Mouse (Mus musculus) cerebellum, adult 9-11 months (tissue): ENCODE measurements at regions not wholly inside any gene's neighbourhood (a gene's known extent, or its start where the extent isn't known, plus 50 kb on each side); places are given as distances from the start of the nearest gene placed in this dataset.

Experiments used
- DNase-seq: peaks from one replicate; pipeline ENCODE4 v3.0.0; 2022

- no peak for DNase-seq
Measured at GRCm38 (mm10) chr1:41271111-41271730, 465.8 kb downstream of the Tmem182 start.

GRCm38 (mm10) chr1:41274573-41275270, 469.3 kb downstream of the Tmem182 start:
- DNase-seq, result no peak

- no peak for DNase-seq
Measured at GRCm38 (mm10) chr1:41275271-41275624, 469.8 kb downstream of the Tmem182 start.

- no peak for DNase-seq
Measured at GRCm38 (mm10) chr1:41275642-41276041, 470.2 kb downstream of the Tmem182 start.

- DNase-seq, result no peak
Measured at GRCm38 (mm10) chr1:41276303-41276702, 470.9 kb downstream of the Tmem182 start.

GRCm38 (mm10) chr1:41285221-41285620, 479.8 kb downstream of the Tmem182 start:
- DNase-seq, result no peak

GRCm38 (mm10) chr1:41286221-41286620, 480.8 kb downstream of the Tmem182 start:
- no peak for DNase-seq

GRCm38 (mm10) chr1:41326861-41327480, 521.6 kb downstream of the Tmem182 start:
- DNase-seq, result no peak

- no peak for DNase-seq
Measured at GRCm38 (mm10) chr1:41349798-41350758, 544.7 kb downstream of the Tmem182 start.

GRCm38 (mm10) chr1:41359061-41359460, 553.7 kb downstream of the Tmem182 start:
- no peak for DNase-seq

GRCm38 (mm10) chr1:41361512-41361911, 556.1 kb downstream of the Tmem182 start:
- DNase-seq, result no peak

GRCm38 (mm10) chr1:41380013-41380412, 574.6 kb downstream of the Tmem182 start:
- no peak for DNase-seq

GRCm38 (mm10) chr1:41381487-41381886, 576.1 kb downstream of the Tmem182 start:
- no peak for DNase-seq

GRCm38 (mm10) chr1:41384731-41385130, 579.3 kb downstream of the Tmem182 start:
- no peak for DNase-seq

- DNase-seq, result no peak
Measured at GRCm38 (mm10) chr1:41386435-41386834, 581.0 kb downstream of the Tmem182 start.

GRCm38 (mm10) chr1:41390102-41390884, 584.9 kb downstream of the Tmem182 start:
- no peak for DNase-seq

- no peak for DNase-seq
Measured at GRCm38 (mm10) chr1:41391071-41391470, 585.7 kb downstream of the Tmem182 start.

GRCm38 (mm10) chr1:41393287-41393686, 587.9 kb downstream of the Tmem182 start:
- DNase-seq, result no peak

- DNase-seq, result no peak
Measured at GRCm38 (mm10) chr1:41395081-41395480, 589.7 kb downstream of the Tmem182 start.

GRCm38 (mm10) chr1:41410533-41410932, 605.1 kb downstream of the Tmem182 start:
- no peak for DNase-seq

GRCm38 (mm10) chr1:41411641-41412040, 606.2 kb downstream of the Tmem182 start:
- DNase-seq, result no peak

GRCm38 (mm10) chr1:41412078-41412477, 606.7 kb downstream of the Tmem182 start:
- no peak for DNase-seq
